ENCODE assay signal across 30 mouse cellular contexts in genomic region chr11:11152681-11153080, GRCm38 (mm10). TPM values are rescaled to one million over a fixed set of nuclear protein-coding genes. Genes with fewer than 3 reads are reported as not detected.
A peak's percentile ranks its signal among the peaks of the same experiment; 100 is the strongest.
DNase-seq lines count a peak whose midpoint lies in the region; ATAC-seq lines count a peak whose summit lies in the region.
"Had no signal": no experiment of that assay in that cellular context is flagged by ENCODE, and none has a peak within 500 bp of the region (broad histone marks: within the 10 kb centered on the region; RNA-seq: fewer than 3 reads in every experiment).

No protein-coding gene starts in this region.

- H3K4me3 ChIP-seq in midbrain, embryonic 11.5 days (ENCODE audit: low read depth, low read length): no peak overlapping the region
- H3K4me3 ChIP-seq in midbrain, embryonic 15.5 days: no peak overlapping the region
- H3K4me3 ChIP-seq: embryonic facial prominence, embryonic 15.5 days; forebrain, embryonic 13.5 days; midbrain, embryonic 10.5 days had no signal

- peak; percentile 37 for DNase-seq in heart, adult 11 months
- no peak for DNase-seq in heart, adult 18-20 months
- DNase-seq in midbrain, embryonic 11.5 days (ENCODE audit: low spot score, missing footprints): no peak
- DNase-seq in embryo, embryonic 9.5 days (ENCODE audit: extremely low spot score): peak; percentile 26
- no peak for DNase-seq in adrenal gland, postnatal 14 days
- DNase-seq: adrenal gland, postnatal 36 days; cerebellum, adult 18-20 months; gastrocnemius, postnatal 14 days; heart, postnatal 36 days; kidney, adult 9 months; kidney, postnatal 10 days; layer of hippocampus, postnatal 36 days; liver; lung, adult 2 months; lung, postnatal 10 days; retina, postnatal 1 day; right cerebral cortex, postnatal 14 days had no signal

- H3K4me1 ChIP-seq in midbrain, embryonic 11.5 days (ENCODE audit: control insufficient read depth, insufficient read depth, low read length): no peaks in the 10 kb centered on the region
- no peaks in the 10 kb centered on the region for H3K4me1 ChIP-seq in midbrain, embryonic 15.5 days
- H3K4me1 ChIP-seq: embryonic facial prominence, embryonic 15.5 days; forebrain, embryonic 13.5 days; midbrain, embryonic 10.5 days had no signal

- no peaks in the 10 kb centered on the region for H3K27me3 ChIP-seq in midbrain, embryonic 11.5 days (ENCODE audit: control insufficient read depth, insufficient read depth, low read length)
- no peaks in the 10 kb centered on the region for H3K27me3 ChIP-seq in midbrain, embryonic 15.5 days (replicated peaks)
- H3K27me3 ChIP-seq: embryonic facial prominence, embryonic 15.5 days; forebrain, embryonic 13.5 days had no signal

- no peak overlapping the region for H3K27ac ChIP-seq in midbrain, embryonic 11.5 days (ENCODE audit: low read depth, low read length)
- H3K27ac ChIP-seq in midbrain, embryonic 15.5 days: no peak overlapping the region
- H3K27ac ChIP-seq: embryonic facial prominence, embryonic 15.5 days; forebrain, embryonic 13.5 days; liver, embryonic 14.5 days; macrophage; midbrain, embryonic 10.5 days had no signal

- WGBS in midbrain, embryonic 11.5 days: 58% methylated on average over 1 of the region's 1 CpGs
- WGBS in midbrain, embryonic 15.5 days: 53% methylated on average over 1 of the region's 1 CpGs

- ATAC-seq in midbrain, embryonic 11.5 days (ENCODE audit: low FRiP score): 0 out of 2 replicates have a peak, but pooled peaks have one; percentile 24
- ATAC-seq in midbrain, embryonic 15.5 days (replicated peaks): no peak
- no peak for ATAC-seq in megakaryocyte-erythroid progenitor cell, adult 5-6 weeks (replicated peaks; ENCODE audit: low FRiP score, low TSS enrichment, poor library complexity, severe bottlenecking)
- ATAC-seq: forebrain, embryonic 13.5 days; intestine, postnatal 0 days had no signal

- H3K4me2 ChIP-seq in midbrain, embryonic 11.5 days: no peak overlapping the region
- H3K4me2 ChIP-seq in midbrain, embryonic 15.5 days: no peak overlapping the region
- H3K4me2 ChIP-seq: embryonic facial prominence, embryonic 15.5 days; forebrain, embryonic 13.5 days; heart, embryonic 11.5 days had no signal

- H3K9ac ChIP-seq in midbrain, embryonic 11.5 days (ENCODE audit: low read length): no peak overlapping the region
- H3K9ac ChIP-seq in midbrain, embryonic 15.5 days: no peak overlapping the region
- H3K9ac ChIP-seq: embryonic facial prominence, embryonic 15.5 days; forebrain, embryonic 13.5 days; liver, embryonic 14.5 days had no signal

- no peaks in the 10 kb centered on the region for H3K9me3 ChIP-seq in midbrain, embryonic 11.5 days (ENCODE audit: control insufficient read depth, low read length)
- no peaks in the 10 kb centered on the region for H3K9me3 ChIP-seq in midbrain, embryonic 15.5 days
- H3K9me3 ChIP-seq: embryonic facial prominence, embryonic 15.5 days; forebrain, embryonic 13.5 days; G1E; midbrain, embryonic 10.5 days had no signal

- no peaks in the 10 kb centered on the region for H3K36me3 ChIP-seq in midbrain, embryonic 11.5 days (ENCODE audit: control insufficient read depth, insufficient read depth, low read length)
- H3K36me3 ChIP-seq in midbrain, embryonic 15.5 days (replicated peaks): no peaks in the 10 kb centered on the region
- H3K36me3 ChIP-seq: embryonic facial prominence, embryonic 15.5 days; G1E; midbrain, embryonic 10.5 days had no signal

RNA-seq across cellular contexts. Expression of gene Vwc2, which starts 38.7 kb away (rescaled TPM):
- not detected for total RNA-seq in heart, adult 18-20 months (2021)
- 0.92 and 1.3 TPM in 2 replicates for polyA plus RNA-seq in midbrain, embryonic 11.5 days (2014; fragmentation: Nextera tagmentation; extraction: Ambion mirVana)
- polyA plus RNA-seq in midbrain, embryonic 15.5 days (2015; fragmentation: Nextera tagmentation; extraction: Ambion mirVana): 9.2 and 9.5 TPM in 2 replicates
- total RNA-seq in adrenal gland, postnatal 14 days (2021): not detected in 2 replicates
- total RNA-seq in megakaryocyte-erythroid progenitor cell, adult 5-6 weeks (2014; fragmentation: Nextera tagmentation): not detected in 2 replicates
- not detected in 2 replicates for total RNA-seq in megakaryocyte-erythroid progenitor cell, adult 5-6 weeks (2017)
- total RNA-seq: CH12.LX; granulocyte monocyte progenitor cell, adult 5-6 weeks; heart, postnatal 36 days; monocyte, adult 5-6 weeks had no signal
- polyA plus RNA-seq: G1E, macrophage had no signal

Comparison
In these comparisons a context has a peak if more than half of its experiments do, and no peak if none do; other contexts are left out.
1. DNase-seq: peak in heart, adult 11 months (single experiment) and embryo, embryonic 9.5 days (single experiment); none in heart, adult 18-20 months (0 of 2), midbrain, embryonic 11.5 days (single experiment) and adrenal gland, postnatal 14 days (single experiment).